Mouse (Mus musculus): ENCODE data around the gene Muc13.

Muc13 gene

DNA sequence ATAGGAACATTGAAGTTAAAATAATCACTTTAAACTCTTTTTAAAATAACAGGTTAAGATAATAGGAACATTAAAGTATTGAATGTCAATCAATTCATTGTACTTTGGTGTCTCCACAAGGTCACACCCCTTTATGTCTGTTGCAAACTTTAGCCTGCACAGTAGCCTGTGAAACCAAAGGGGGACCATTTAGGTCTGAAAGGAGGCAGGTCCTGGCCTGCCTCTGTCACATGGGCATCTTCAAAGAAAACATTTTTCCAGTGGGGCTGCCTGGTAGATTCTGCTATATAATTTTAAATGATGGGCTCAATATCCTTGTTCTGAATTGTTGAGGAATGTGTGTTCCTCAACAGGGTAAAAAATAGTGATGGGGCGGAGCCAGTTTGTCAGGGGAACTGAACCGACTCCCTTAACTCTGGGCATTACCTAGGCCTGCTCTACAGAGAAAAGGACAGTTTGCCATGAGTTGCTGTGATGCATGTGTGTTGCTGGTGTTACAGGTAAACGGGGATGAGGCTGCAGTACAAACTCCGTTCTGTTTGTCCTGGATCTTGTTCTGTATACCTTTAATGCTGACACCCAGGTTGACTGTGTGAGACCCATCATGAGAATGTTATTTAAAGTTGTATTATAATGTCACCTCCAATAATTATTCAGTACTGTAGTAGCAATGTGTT, 22.9 kb upstream of the Muc13 start:
- DNase-seq (ENCODE audit: low read depth), result no peak

DNA sequence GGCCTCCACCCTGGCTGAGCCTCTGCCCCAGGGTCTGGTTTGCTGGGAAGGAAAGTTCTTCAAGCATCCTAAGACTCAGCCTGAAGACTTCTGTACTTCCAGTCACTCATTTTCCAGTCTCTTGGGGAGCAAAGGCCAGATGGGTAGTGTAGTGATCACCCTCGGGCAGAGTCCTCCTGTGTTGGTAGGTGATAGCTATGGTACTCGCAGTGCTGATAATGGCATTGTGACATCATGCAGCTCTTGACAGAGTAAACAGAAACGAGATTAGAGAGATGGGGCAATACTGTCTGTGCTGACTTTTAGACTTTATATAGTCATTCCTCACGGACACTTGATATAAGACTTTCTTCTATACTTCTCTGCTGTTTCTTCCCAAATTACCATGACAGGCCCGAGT, 21.0 kb upstream of the Muc13 start:
- DNase-seq (ENCODE audit: low read depth), result no peak

DNA sequence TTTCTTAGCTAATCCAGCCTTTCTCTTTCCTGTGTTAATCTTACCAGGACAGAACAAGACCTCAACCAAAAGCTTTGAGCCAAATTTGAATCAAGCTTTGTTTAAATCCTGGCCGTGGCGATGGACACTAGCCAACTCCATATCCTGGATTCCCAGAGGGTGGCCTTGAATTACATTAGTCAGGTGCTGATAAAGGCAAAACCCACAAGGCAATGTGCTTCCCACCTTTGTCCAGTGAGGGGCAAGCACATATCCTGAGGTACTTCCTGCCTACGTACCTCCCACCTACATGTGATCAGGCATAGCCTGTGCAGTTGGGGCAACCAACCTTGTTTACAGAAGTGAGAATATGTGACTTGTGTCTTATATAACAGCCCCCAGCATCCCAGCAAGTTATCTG, 18.9 kb upstream of the Muc13 start:
- DNase-seq (ENCODE audit: low read depth), result no peak

DNA sequence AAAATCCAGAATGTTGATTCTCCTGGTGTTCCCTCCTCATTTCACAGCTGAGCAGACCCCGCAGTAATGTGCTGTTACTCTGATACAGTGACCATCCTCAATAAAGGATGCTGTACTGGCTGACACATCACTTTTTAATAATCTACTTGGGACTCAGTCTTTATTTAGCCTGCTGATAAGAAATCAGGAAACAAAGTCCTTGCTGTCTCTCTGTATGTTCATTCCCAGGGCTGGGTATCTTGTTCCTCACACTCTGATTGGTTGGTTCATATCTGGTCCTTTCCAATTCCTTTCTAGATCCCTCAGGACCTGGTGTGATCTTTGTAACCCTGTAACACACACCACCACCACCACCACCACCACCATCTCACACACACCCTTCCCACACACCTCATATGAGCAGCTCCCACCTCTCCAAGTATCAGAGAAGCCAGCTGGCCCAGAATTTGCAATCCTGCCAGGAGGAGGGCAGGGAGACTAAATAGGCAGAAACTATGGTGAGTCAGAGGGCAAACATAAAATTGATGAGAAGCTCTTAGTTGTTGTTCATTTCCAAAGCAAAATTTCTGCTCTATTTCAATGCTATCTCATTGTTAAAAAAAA, 18.0 kb upstream of the Muc13 start:
- DNase-seq (ENCODE audit: low read depth), result no peak

DNA sequence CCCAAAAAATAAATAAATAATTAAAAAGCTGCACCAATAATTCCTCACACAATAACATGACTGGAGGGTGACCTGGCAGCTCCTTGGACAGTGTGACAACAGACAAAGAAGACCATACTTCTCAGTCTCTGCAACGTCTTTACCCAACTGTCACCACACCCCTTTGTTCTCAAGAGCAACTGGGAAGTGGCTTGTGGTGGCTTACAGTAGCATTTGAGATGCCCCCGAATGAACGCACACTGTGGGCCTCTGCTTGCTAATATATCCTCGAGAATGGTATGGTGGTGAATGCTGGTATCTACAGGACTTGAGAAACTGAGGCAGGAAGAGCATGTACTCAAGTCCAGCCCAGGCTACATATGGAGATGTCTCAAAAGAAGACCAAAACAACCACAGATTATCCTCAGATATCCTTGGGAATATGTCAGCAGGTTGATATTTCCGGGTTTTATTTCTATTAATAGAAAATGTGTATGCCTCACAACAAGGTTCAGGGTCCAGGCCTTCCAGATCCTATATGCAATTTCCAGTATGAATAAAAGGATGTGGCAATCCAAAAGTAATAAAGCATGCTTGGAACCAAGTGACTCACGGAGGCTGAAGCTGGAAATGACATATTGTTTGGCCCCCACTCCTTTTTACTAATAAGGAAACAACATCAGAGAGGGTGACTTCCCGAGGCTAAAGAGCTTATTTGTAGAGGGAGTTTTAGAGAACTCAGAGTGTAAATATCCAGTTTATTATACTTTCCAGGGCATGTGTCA, 16.9 kb upstream of the Muc13 start:
- DNase-seq (ENCODE audit: low read depth), result no peak

DNA sequence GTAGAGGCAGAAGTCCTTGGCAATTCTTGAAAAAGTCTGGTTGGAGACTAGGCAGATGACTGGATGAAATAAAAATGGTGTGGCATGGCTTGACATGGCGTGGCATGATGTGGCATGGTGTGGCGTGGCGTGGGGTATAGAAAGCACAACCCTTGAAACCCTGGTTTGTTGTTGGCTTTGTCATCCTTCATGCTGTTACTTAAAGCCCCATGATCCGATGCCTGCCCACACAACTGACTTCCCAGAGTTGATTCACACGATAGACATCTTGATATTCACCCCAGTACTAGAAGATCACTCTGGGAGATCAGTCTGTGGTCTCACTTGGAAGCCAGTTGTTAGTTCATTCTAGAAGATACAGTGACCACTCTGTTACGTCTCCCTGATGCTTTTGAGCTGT, 16.2 kb upstream of the Muc13 start:
- DNase-seq (ENCODE audit: low read depth), result no peak

DNA sequence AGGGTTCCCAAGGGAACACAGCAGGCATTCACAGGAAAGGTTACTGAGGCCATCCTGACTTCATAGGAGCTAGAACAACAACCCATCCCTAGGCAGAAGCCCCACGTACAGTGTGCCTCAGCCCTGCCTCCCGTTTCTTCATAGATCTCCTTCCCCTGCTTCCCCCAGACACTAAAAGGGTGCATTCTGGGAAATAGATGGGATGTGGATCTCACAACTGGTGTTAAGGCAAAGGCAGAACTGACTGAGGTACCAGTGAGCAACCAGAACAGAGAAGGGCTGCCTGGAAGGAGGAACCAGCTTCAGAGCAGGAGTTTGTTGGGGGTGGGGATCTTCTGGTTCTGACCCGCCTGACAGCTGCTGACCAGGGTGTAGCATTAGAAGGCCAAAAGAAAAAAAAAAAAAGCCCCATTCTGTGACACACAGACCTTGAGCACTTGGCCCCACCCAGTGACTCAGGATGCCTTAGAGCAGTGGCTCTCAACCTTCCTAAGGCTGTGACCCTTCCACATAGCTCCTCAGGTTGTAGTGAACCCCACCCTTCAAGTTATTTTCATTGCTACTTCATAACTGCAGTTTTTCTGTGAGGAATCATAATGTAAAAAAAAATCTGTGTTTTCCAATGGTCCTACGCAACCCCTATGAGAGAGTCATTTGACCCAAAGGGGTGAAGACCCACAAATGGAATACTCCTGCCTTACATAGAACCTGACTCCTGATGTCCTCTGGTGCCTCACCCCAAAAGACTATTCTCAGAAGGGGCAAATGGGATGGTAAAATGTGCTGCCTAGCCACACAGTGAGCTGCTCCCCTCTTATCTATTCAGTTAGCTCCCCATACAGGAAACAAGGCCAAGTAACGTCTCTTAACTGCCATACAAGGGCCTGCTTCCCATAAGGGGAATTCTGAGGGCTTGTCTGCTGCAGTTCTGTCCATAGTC, 11.8 kb upstream of the Muc13 start:
- no peak for DNase-seq (ENCODE audit: low read depth)

DNA sequence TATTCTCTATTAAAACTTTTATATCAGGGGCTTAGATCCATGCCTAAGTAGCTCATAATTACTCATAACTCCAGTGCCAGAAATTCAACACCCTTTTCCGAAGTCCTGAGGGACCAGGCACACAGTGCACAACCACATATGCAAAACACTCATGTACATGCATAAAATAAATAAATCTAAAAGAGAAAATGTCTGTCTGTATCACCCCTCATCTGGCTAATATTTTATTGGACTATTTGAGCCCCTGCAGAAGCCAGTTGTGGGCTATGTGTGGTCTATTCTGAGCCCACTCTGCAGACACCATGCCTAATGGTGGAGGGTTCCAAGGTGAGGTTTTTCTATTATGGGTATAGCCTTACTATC, 11.1 kb upstream of the Muc13 start:
- no peak for DNase-seq (ENCODE audit: low read depth)

DNA sequence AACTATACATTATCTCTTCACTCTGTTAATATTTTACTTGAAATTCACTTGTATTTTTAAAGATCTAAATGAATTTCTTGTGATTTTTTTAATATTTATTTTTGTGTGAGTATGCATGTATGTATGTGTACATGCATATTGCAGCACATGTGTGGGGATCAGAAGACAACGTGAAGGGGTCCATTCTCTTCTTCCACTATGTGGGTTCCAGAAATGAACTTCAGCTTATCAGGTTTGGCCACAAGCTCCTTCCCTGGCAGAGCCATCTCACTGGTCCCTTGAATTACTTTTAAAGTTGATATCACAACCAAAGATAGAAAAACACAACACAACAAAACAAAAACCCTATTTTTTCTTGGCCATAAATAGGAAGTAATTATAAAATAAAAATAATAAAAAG, 9.3 kb upstream of the Muc13 start:
- DNase-seq (ENCODE audit: low read depth), result no peak

DNA sequence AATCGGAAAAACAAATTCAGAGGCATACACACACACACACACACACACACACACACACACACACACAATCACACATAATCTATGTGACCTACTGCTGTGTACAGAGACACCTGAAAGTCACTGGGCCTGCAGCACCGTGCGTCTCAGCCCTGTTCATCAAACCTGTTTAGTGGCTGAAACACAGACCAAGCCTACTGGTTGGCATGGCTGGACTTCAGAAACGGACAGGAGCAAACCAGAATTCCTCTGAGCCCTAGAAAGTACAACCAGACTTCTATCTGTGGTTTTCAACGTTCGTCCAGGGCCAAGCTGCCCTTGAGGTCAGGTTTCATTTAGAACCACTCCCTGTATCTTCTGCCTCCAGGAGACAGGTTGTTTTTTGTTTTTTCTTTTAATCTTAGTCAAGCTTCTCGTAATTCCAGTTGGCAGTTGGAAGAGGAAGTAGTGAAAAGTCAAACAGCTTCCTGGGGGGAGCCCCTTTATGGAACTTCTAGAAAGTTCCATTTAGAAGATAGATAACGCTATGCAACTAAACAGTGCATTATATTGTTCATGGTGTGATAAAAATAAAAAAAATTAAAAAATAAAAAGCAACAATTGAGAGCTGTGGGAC, 8.6 kb upstream of the Muc13 start:
- no peak for DNase-seq (ENCODE audit: low read depth)

DNA sequence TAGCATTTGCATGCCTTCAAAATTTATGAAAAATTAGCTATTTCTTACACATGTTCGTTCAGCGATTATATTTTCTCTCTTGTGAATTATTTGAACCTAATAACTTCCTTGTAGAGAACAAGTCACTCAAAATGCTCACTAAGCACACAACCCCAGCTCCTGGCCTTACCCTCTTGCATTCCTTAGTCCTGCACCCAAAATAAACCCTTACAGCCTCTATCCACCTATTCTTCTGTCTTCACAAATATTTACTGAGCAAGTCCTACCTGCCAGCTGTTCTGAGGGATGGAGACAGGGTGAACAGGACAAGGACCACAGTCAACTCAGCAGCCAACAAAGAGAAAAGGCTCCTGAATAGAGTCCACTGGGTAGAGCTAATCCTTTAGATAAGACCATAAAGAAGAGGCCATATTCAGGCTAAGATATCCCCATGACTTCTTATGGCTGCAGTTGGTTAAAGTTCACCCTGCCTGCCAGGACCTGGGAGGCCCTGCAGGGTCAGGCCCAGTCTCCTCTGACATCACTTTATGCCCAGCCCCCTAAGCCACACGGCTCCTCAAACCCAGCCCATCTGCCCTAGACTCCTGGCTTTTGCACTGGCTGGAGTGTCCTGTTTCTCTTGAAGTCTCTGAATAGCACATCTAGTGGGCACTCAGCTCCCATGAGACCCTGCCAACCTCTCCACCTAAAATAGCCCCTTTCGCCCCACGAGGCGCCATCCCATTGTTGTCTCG, 7.0 kb upstream of the Muc13 start:
- no peak for DNase-seq (ENCODE audit: low read depth)

DNA sequence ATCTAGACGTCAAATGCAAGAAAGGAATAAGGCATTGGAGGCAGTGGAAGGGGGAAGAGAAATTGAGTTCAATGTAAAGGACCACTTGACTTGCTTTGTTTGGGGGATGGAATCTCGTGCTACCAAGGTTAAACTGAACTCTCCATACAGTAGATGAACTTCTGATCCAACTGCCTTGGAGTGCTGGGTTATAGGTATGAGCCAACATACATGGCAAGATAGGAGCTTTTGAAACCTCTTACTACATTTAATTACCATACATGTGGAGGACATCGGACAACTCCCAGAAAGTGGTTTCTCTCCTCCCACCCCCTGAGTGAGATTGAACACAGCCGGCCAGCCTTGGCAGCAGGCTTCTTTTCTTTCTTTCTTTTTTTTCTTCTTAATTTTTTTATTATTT, 1.3 kb downstream of the Muc13 start:
- DNase-seq (ENCODE audit: low read depth), result no peak

DNA sequence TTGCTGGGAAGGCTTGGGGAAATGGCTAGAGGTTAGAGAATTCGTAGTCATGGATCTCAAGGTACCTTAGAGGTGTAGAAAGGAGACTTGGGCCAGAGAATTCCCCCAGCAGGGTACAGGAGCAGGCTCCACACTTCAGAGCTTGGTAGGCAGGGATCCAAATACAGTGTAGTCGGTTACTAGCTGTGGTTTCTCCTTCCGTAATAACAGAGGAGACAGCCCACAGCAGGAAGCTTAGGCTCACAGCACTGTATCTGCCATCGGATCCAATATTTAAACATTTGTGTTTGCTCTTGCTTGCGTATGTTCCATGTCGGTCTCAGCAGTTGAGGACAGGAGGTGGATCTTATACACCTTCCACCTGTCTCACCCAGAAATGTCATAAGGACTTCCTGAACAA, 2.0 kb downstream of the Muc13 start:
- no peak for DNase-seq (ENCODE audit: low read depth)

DNA sequence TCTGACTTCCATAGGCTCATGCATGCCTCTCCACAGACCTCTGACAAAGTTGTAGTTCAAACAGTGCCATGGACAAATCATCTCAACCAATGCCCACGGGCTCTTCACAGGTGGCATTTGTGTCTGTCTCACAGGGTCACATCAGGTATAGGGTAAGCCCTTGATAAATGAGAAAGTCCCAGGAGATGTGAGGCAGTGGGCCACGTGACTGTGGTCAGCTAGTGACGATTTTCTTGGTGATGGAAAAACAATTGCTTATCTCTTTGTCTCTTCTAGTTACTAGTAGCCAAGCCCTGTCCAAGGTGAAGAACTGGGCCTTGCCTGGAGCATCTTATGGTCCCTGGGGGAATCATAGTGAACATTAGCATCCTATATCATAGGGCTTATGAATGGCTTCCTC, 2.9 kb downstream of the Muc13 start:
- no peak for DNase-seq (ENCODE audit: low read depth)

DNA sequence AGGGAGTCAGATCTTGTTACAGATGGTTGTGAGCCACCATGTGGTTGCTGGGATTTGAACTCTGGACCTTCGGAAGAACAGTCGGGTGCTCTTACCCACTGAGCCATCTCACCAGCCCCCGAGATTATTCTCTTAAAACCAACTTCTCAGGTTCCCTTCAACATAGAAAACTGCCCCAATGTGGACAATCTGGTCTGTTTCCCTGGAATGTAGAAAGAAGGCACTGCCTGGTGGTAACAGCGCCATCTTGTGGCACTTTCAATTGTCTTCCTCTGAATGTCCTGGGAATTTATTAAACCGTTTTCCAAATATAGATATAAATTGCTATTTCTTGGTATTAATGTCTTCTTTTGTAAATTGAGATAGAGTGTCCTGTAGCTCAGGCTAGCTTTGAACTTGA, 4.0 kb downstream of the Muc13 start:
- peak; percentile 46 for DNase-seq (ENCODE audit: low read depth)

DNA sequence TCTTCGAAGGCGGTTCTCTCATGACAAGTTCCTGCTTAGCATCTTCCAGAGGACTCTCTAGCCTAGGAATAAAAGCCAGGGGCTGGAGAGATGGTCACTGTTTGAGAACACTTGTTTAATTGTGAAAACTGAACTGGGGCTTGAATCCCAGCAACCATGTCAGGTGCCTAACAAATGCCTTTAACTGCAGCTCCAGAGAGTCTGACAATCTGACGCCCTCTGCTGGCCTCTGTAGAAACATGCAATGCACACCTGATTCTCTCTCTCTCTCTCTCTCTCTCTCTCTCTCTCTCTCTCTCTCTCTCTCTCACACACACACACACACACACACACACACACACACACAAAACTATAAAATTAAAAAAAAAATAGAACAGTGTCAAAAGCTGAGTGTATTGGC, 16.2 kb downstream of the Muc13 start:
- no peak for DNase-seq (ENCODE audit: low read depth)

DNA sequence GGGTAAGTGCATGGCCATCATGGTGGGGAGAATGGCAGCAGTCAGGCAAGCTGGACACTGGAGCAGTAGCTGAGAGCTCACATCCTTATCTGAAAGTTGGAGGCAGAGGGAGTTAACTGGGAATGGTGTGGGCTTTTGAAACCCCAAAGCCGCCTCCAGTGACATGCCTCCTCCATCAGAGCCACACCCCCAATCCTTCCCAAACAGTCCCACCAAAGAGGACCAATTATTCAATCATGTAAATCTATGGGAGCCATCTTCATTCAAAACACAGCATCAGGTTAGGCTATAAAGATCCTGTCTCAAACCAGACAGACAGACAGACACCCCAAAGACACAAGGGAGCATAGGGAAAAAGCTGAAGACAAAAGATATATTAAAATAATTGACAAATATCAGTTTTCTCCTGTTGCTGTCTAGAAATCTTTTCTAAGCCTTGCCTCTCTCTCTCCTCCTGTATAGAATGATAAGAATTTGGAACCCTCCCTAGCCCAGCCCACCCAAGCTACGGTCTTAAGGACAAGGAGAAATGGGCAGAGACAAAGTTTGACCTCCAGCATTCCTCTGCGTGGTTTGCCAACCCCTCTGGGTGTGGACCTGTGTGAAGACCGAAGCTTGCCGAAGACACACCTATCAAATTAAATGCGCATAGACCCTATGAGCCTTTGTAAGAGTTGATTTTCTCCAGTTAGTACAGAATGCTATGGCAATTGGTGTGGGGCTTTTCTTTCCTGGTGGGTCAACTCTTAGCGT, 24.8 kb downstream of the Muc13 start:
- DNase-seq (ENCODE audit: low read depth), result no peak

DNA sequence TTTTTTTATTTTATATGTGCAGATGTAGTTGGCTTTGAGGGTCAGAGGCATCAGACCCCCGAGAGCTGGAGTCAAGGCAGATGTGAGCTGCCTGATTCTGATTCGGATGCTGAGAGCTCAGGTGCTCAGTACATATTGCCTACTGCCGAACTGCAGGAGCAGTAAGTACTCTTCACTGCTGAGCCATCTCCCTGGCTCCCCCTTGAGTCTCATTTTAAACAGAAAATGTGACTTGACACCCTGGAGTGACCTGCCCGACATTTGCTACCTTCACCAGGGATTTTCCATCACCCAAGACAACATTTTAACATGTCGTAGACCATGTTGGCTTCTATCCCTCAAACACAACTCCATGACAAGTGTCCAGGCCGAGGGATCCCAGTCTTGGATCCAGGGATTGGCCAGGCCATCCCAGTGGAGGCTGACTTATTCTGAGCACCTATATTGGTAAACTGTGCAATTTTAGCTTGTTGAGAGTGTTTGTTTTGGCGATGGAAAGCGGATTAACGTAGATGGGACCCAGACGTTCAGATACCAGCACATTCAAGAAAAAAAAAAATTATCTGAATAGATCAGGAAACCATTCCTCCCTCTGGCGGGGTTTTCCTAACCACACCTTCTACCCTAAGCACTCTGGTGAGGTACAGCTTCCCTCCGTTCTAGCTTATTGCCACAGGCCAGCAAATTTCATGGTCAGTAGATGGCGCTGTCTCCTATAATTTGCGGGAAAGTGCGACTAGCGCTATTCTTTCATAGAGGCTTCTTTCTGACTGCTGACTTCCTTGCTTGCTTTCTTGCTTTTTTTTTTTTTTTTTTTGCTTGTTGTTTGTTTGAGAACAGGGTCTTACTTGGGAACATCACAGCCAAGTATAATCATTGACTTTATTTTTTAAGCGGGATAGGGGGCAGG, 26.7 kb downstream of the Muc13 start:
- DNase-seq (ENCODE audit: low read depth), result peak; percentile 67

DNA sequence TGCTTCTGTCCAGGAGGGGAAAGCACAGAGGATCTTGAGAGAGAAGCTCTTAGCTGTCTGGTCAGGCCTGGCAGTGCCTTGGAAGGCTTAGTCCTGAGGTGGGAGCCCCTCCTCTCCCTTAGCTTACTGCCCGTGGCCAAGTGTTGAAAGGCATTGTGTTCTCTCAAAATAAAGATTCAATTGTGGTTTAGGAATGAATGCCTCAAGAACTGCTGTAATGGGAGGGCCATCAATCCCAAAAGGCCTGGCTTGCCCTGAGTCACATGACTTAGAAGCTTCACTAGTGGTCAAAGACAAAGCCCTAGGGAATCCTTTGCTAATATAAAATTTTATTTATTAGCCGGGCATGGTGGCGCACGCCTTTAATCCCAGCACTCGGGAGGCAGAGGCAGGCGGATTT, 30.8 kb downstream of the Muc13 start:
- DNase-seq (ENCODE audit: low read depth), result no peak

DNA sequence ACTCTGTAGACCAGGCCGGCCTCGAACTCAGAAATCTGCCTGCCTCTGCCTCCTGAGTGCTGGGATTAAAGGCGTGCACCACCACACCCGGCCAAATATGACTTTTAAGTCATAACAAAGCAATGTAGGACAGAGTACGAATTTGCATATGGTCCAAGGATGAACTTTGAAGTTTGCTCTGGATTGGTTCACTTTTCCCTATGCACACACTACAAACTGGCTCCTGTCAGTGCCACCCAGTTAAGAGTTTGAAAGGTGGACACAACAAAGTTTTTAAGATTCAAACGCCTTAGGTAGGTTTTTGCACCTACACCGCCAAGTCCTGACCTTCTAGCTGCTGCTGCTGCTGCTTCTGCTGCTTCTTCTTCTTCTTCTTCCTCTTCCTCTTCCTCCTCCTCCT, 34.7 kb downstream of the Muc13 start:
- DNase-seq (ENCODE audit: low read depth), result no peak

All from c-Kit-positive CD71-positive TER-119-negative erythroid progenitor cells, embryonic 14.5 days (primary cell).